Mouse (Mus musculus) C3H10T1/2 (cell line): ENCODE data around the gene C330007P06Rik. TPM values are rescaled to one million over a fixed set of nuclear protein-coding genes. Genes with fewer than 3 reads are reported as not detected.

ENCODE experiments used
- polyA plus RNA-seq, 2 experiments: library from polyadenylated mRNA; unstranded; fragments of >200 nt; fragmentation: generic; extraction: Trizol; gene quantifications; one replicate each; pipeline ENCODE4 v1.2.1; 2012; ENCODE audit warnings: missing spikeins in 2 of 2

Gene C330007P06Rik
- 1 to 10 TPM in 1 of 2 experiments, under 1 TPM in 1; 0.95 to 5.9 TPM for polyA plus RNA-seq

DNA sequence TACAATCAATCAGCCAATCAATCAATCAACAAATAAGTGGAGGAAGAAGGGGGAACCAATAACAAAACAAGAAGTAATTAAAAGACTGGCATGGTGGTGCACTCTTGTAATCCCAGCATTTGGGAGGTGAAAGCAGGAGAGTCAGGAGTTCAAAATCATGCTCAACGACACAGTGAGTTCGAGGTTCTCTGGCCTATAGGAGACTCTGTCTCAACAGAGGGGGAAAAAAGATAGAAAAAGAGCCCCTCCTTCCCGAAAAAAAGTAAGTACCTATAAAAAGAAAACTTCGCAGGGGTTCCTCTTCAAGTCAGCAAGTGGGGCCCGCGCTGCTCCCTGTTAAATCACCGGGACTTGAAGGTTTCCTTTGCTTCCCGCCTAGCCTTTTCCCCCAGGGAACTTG, at the start of gene C330007P06Rik, which contains the start of gene Ube2a:
Gene C330007P06Rik, minus strand, starts transcription at position 347 of the 400 bp plus-strand sequence.
Gene Ube2a, plus strand, starts transcription at position 136 of the 400 bp plus-strand sequence.

GRCm38 (mm10) chrX:36902321-36903114, 28.6 kb upstream of the C330007P06Rik start, which contains the start of gene Nkrf:
TSS of gene Nkrf (minus strand) at chrX:36902899.

DNA sequence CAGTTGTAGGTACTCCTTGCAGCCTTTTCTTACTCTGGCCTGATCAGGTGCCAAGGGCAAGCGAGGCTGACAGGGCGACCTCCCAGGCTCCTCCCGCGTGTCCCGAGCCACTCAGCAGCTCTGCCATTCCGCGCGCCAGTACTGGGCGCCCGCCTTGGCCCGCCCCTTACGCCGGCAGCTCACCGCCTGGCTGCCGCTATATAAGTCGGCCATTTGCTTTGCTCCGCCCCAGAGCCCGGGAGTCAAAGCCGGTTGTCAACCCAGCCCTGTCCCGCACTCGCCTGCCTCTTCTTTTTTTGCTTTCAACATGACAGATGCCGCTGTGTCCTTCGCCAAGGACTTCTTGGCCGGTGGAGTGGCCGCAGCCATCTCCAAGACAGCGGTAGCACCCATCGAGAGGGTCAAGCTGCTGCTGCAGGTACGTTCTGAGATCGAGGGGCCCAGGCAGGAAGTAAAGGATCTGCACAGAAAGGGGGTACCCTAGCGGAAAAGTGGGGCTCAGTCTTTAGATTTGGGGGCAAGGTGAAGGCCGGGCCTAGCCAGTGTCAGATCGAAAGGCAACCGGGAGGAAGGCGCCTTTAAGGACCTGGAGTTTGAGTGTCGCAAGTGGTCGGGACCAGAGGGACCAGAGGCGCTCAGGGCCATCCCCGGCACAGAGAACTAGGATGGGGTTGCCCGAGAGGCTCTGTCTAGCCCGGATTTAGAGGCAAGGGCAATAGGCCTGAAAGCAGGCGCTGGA, 78.3 kb downstream of the C330007P06Rik start, which contains the start of gene Slc25a5:
Gene Slc25a5, plus strand, starts transcription at position 228 of the 739 bp plus-strand sequence.

Other genes with a start within 250 kb of the C330007P06Rik start
- 1 to 10 TPM in 1 of 2 experiments, under 1 TPM in 1; 0.25 to 1.0 TPM for gene Akap17b, start 228.7 kb downstream of the C330007P06Rik start, polyA plus RNA-seq
- not detected for gene Slc25a43, start 130.5 kb downstream of the C330007P06Rik start, polyA plus RNA-seq
- 100 to 1,000 TPM; 258 to 481 TPM for gene Slc25a5, start 78.5 kb downstream of the C330007P06Rik start, polyA plus RNA-seq
- gene Ube2a, start 211 bp downstream of the C330007P06Rik start, polyA plus RNA-seq: 10 to 100 TPM; 37.7 to 43.9 TPM
- gene Nkrf, start 28.8 kb upstream of the C330007P06Rik start, polyA plus RNA-seq: 1 to 10 TPM in 1 of 2 experiments, under 1 TPM in 1; 0.44 to 1.3 TPM
- 10 to 100 TPM in 1 of 2 experiments, 1 to 10 TPM in 1; 3.2 to 23.6 TPM for gene Sept6, start 117.7 kb upstream of the C330007P06Rik start, polyA plus RNA-seq
- gene Sowahd, start 174.7 kb upstream of the C330007P06Rik start, polyA plus RNA-seq: not detected
- 1,000 to 10,000 TPM; 3,168 to 4,181 TPM for gene Rpl39, start 211.3 kb upstream of the C330007P06Rik start, polyA plus RNA-seq
- 1 to 10 TPM; 1.4 to 5.8 TPM for gene Upf3b, start 236.2 kb upstream of the C330007P06Rik start, polyA plus RNA-seq